Mouse (Mus musculus): ENCODE results near the gene Tle6.

DNA sequence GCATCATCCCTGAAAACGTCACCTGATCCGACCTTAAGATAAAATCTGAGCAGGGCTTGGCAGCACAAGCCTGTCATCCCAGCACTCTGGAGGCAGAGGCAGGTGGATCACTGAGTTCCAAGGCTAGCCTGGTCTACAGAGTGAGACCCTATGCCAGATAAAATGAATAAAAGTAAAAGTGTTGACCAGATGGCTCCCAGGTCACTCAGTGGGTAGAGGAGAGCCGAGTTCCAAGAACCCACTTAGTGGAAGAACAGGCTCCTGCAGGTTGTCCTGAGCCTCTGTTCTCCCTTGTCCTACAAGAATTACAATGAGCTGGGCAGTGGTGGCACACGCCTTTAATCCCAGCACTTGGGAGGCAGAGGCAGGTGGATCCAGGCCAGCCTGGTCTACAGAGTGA, 7.7 kb downstream of the Tle6 start:
- TF ChIP-seq CTCF (IDR thresholded peaks at IDR 0.05; ENCODE audit: low read depth) (no peak), EP300 (optimal IDR thresholded peaks at IDR 0.05) (no peak)

All from stomach, postnatal 0 days (tissue).